Mouse (Mus musculus) forebrain, embryonic 15.5 days (tissue): ENCODE measurements at regions not wholly inside any gene's neighbourhood (a gene's known extent, or its start where the extent isn't known, plus 50 kb on each side); places are given as distances from the start of the nearest gene placed in this dataset.

Experiments used
- ATAC-seq: fragments of 200-750 bp; cut with Nextera tagmentation; replicated peaks from 2 replicates; pipeline ENCODE4 v1.8.0; 2017; ENCODE audit warnings: mild to moderate bottlenecking, moderate TSS enrichment, moderate library complexity
- H3K27ac ChIP-seq: fragments of 300-500 bp; sonication (generic); replicated peaks from 2 replicates; pipeline ENCODE4 v1.5.1; 2015; ENCODE audit warnings: mild to moderate bottlenecking, inconsistent platforms
- H3K27me3 ChIP-seq: fragments of 300-500 bp; sonication (generic); 2 replicates; pipeline ENCODE4 v1.6.1; 2015; ENCODE audit warnings: inconsistent platforms
- H3K36me3 ChIP-seq: fragments of 300-500 bp; sonication (generic); 2 replicates; pipeline ENCODE4 v1.6.1; 2015; ENCODE audit warnings: mild to moderate bottlenecking, inconsistent platforms
- H3K4me1 ChIP-seq: fragments of 300-500 bp; sonication (generic); 2 replicates; pipeline ENCODE4 v1.6.1; 2015; ENCODE audit warnings: inconsistent platforms
- H3K4me2 ChIP-seq: fragments of 300-500 bp; sonication (generic); replicated peaks from 2 replicates; pipeline ENCODE4 v1.6.1; 2015; ENCODE audit warnings: mild to moderate bottlenecking, inconsistent platforms
- H3K4me3 ChIP-seq: fragments of 300-500 bp; sonication (generic); 2 replicates; pipeline ENCODE4 v1.5.1; 2015; ENCODE audit warnings: mild to moderate bottlenecking, inconsistent platforms
- H3K9ac ChIP-seq: fragments of 300-500 bp; sonication (generic); replicated peaks from 2 replicates; pipeline ENCODE4 v1.6.1; 2015; ENCODE audit warnings: mild to moderate bottlenecking, inconsistent platforms
- H3K9me3 ChIP-seq: fragments of 300-500 bp; sonication (generic); 2 replicates; pipeline ENCODE4 v1.6.1; 2016; ENCODE audit warnings: inconsistent platforms
- WGBS: fragments of 180-500 bp; shearing (Covaris S2); methylation state at CpG from one replicate; pipeline ENCODE4 v1.1.7; 2015; ENCODE audit warnings: mixed read lengths; 5-methylcytosine and 5-hydroxymethylcytosine counted together

DNA sequence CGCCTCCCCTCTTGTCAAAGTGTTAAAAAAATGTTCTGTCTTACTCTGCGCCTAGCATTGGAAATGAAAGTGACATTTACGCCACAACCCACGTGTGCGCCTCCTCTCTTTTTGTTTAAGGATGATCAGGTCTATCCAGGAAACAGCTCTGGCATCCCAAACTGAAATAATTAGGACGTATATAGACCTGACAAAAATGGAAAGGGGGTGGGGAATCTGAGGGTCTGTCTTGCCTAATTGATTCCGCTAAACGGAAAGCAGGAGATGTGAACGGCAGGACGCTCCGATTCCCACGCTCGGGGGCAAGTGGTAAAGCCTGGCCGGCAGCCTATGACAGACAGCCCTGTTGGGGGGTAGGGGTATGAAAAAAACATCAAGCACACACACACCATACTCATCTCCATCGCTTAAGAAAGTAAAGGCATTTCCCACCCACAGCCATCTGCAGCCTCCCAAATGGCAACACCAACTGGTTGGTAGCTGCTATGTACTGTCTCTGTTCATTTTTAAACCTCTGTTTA lies 235.8 kb downstream of the Mef2c start:
- 1% methylated on average over 15 of the region's 15 CpGs for WGBS
- no peaks in the 10 kb centered on the region for H3K27me3 ChIP-seq
- peaks cover 10% of the 10 kb centered on the region; the same call in 1 of the 2 replicates for H3K36me3 ChIP-seq
- H3K9me3 ChIP-seq, result no peaks in the 10 kb centered on the region
- ATAC-seq, result peak; percentile 68
- peak overlapping the region; percentile 97 for H3K27ac ChIP-seq
- H3K4me2 ChIP-seq, result peak overlapping the region; percentile 70
- H3K4me3 ChIP-seq, result peak overlapping the region; percentile 61
- peaks cover 23% of the 10 kb centered on the region for H3K4me1 ChIP-seq
- peak overlapping the region; percentile 83 for H3K9ac ChIP-seq

DNA sequence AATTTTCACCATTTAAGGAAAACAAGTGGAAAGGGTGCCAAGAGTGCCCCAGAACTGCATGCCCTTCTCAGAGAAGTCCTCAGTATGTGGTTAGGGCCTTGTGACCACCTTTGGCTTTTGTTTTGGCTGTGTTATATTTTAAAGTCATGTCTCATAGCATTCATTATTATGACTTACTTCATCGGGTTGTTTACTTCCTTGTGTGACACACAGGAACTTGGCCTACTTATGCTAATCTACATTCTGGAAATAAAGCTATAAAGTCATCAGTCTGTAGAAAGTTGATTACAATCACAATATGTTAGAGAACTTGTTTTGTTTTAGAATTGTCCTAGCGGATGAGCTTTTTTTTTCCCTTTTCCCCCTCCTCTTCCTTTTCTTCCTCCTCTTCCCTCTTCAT lies 236.3 kb downstream of the Mef2c start:
- peak overlapping the region; percentile 97 for H3K27ac ChIP-seq
- H3K27me3 ChIP-seq, result no peaks in the 10 kb centered on the region
- no peaks in the 10 kb centered on the region for H3K9me3 ChIP-seq
- peak overlapping the region; percentile 61 for H3K4me3 ChIP-seq
- 1% methylated on average over 2 of the region's 2 CpGs for WGBS
- H3K36me3 ChIP-seq, result peaks cover 10% of the 10 kb centered on the region; the same call in 1 of the 2 replicates
- ATAC-seq, result 0 out of 2 replicates have a peak, but pooled peaks have one; percentile 1
- peak overlapping the region; percentile 83 for H3K9ac ChIP-seq
- H3K4me1 ChIP-seq, result peaks cover 27% of the 10 kb centered on the region
- H3K4me2 ChIP-seq, result peak overlapping the region; percentile 70

DNA sequence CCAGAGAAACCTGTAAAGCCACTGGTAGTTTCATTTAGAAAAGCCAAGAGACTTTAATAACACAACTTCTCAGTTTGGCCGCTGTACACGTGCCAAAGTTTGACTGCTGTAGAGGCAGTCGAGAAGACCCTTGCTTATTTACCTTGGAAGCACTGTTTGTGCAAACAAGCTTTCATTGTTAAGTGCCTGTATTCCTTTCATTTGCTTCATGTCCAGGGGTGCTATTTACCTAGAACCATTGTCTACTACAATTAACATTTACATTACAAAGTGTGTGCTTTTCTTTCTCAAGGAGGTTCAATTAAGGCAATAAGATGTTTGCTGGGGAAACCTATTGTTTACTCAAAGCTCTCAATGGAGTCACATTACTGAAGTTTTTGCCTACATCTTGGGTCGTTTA lies 236.9 kb downstream of the Mef2c start:
- Histone ChIP-seq H3K27ac (peak overlapping the region; percentile 97), H3K4me1 (peaks cover 33% of the 10 kb centered on the region), H3K27me3 (no peaks in the 10 kb centered on the region), H3K4me2 (peak overlapping the region; percentile 70), H3K9ac (peak overlapping the region; percentile 83), H3K36me3 (peaks cover 10% of the 10 kb centered on the region; the same call in 1 of the 2 replicates), H3K4me3 (peak overlapping the region; percentile 61), H3K9me3 (no peaks in the 10 kb centered on the region)
- under 1% methylated on average over 4 of the region's 4 CpGs for WGBS
- no peak for ATAC-seq

DNA sequence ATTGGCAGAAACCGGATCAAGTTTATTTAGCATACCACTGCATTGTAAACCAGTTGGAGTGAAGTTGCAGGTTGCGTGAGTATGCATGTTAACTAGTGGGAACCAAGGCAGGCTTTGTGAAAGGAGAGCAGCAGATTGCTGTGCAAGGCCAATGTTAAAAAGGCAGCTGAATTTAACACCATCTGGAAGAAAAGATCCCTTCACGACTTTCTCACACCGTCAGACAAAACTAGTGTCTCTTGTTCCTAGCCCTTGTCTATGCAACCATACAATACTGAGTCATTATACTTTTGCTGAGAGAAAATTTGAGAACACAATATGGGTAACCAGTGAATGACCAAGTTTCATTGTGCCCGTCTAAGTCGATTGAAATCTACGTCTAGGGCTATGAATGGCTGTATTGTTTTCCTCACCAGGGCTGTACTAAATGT lies 237.8 kb downstream of the Mef2c start:
- Histone ChIP-seq H3K9ac (peak overlapping the region; percentile 50), H3K4me2 (peak overlapping the region; percentile 70), H3K9me3 (no peaks in the 10 kb centered on the region), H3K4me1 (peaks cover 42% of the 10 kb centered on the region), H3K27ac (peak overlapping the region; percentile 97), H3K36me3 (peaks cover 10% of the 10 kb centered on the region; the same call in 1 of the 2 replicates), H3K27me3 (no peaks in the 10 kb centered on the region), H3K4me3 (peak overlapping the region; percentile 61)
- ATAC-seq, result peak; percentile 3
- WGBS, result 6% methylated on average over 7 of the region's 7 CpGs

DNA sequence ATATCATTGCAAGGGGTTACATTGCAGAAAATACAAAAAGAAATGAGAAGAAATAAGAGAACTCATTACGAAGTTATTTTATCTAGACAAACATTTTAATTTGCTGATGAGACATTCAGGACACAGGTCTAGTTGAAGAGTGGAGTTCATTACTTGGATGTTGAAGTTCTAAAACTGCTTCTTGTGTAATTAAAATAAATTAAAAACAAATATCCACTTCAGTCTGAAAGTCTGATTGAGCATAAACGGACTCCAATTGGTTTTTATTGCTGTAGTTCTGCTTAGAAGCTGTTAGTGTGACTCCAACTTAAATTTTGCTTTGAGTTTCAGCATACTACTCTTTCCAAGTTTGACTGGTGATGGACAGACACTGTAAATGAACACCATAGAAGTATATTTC lies 238.3 kb downstream of the Mef2c start:
- H3K9ac ChIP-seq, result peak overlapping the region; percentile 50
- no peak for ATAC-seq
- H3K36me3 ChIP-seq, result peaks cover 10% of the 10 kb centered on the region; the same call in 1 of the 2 replicates
- peaks cover 42% of the 10 kb centered on the region for H3K4me1 ChIP-seq
- WGBS, result 11% methylated on average over 2 of the region's 2 CpGs
- peak overlapping the region; percentile 97 for H3K27ac ChIP-seq
- no peaks in the 10 kb centered on the region for H3K27me3 ChIP-seq
- peak overlapping the region; percentile 61 for H3K4me3 ChIP-seq
- H3K4me2 ChIP-seq, result peak overlapping the region; percentile 70
- H3K9me3 ChIP-seq, result no peaks in the 10 kb centered on the region

DNA sequence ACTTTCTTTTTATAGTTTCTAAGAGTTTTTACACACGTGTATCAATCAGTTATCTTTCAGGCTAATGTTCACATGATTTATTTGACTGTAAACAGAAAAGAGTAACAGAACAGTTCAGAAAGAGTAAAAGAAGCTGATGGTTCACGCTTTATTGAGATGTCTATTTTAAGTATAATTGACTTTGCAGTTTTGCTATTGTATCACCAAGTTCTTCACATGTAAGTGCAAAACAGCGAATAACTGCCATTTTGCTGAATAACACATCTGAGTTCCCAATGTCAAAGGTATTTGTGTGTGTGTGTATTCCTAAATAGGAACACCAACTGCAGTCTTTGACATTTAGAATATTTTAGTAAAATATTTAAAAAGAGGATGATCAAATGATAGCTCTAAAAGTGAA lies 238.7 kb downstream of the Mef2c start:
- H3K9me3 ChIP-seq, result no peaks in the 10 kb centered on the region
- peaks cover 10% of the 10 kb centered on the region; the same call in 1 of the 2 replicates for H3K36me3 ChIP-seq
- H3K27me3 ChIP-seq, result no peaks in the 10 kb centered on the region
- WGBS, result 17% methylated on average over 3 of the region's 3 CpGs
- H3K27ac ChIP-seq, result peak overlapping the region; percentile 97
- no peak for ATAC-seq
- H3K4me2 ChIP-seq, result peak overlapping the region; percentile 70
- peak overlapping the region; percentile 61 for H3K4me3 ChIP-seq
- peak overlapping the region; percentile 50 for H3K9ac ChIP-seq
- H3K4me1 ChIP-seq, result peaks cover 45% of the 10 kb centered on the region

DNA sequence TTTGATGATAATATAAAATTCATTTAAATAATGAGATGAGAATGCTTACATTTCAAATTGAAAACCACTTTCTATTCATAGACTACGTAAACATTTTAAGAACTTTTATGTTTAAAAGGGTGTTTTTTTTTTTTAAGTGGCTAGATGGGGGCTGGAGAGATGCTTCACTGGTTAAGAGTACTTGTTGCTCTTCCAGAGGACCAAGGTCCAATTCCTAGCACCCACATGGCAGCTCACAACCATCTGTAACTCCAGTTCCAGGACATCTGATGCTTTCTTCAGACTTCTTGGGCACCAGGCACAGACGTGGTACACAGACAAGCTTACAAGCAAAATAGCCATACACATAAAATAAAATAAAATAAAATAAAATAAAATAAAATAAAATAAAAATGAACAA lies 239.5 kb downstream of the Mef2c start:
- Histone ChIP-seq H3K9ac (no peak overlapping the region), H3K9me3 (no peaks in the 10 kb centered on the region), H3K27me3 (no peaks in the 10 kb centered on the region), H3K4me2 (peak overlapping the region; percentile 31), H3K4me3 (no peak overlapping the region), H3K36me3 (peaks cover 10% of the 10 kb centered on the region; the same call in 1 of the 2 replicates), H3K4me1 (peaks cover 50% of the 10 kb centered on the region), H3K27ac (peak overlapping the region; percentile 99)
- WGBS, result 45% methylated on average over 2 of the region's 2 CpGs
- ATAC-seq, result no peak

DNA sequence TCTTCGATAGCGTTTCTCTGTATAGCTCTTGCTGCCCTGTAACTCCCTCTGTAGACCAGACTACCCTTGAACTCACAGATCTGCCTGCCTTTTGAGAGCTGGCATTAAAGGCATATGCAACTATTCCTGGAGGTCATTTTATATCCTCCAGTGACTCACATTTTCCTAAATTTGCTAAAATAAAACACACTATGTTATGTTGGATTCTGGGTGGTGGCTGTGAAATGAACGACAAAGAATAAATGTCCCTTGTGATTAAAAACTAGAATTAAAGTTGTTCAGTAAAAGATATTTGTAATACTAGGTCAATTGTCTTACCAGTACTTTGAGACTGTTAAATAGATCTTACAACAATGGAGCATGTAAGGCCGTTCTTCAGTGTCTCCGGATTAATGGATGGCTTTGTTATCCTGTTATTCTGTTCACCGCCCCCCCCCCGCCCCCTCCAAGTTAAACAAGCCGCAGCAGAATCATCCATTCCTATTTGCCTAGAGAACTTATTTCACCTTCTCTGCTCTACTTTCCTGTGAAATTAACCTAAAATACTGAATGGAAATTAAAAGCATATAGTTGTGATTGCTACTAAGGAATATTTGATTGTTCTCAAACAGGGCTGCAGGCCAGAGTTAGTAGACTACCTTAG lies 240.4 kb downstream of the Mef2c start:
- H3K4me2 ChIP-seq, result peak overlapping the region; percentile 82
- peak overlapping the region; percentile 99 for H3K27ac ChIP-seq
- H3K9me3 ChIP-seq, result no peaks in the 10 kb centered on the region
- peak overlapping the region; percentile 74 for H3K9ac ChIP-seq
- 10% methylated on average over 8 of the region's 8 CpGs for WGBS
- no peak for ATAC-seq
- H3K36me3 ChIP-seq, result peaks cover 7% of the 10 kb centered on the region; the same call in 1 of the 2 replicates
- H3K27me3 ChIP-seq, result no peaks in the 10 kb centered on the region
- peak overlapping the region; percentile 43 for H3K4me3 ChIP-seq
- peaks cover 57% of the 10 kb centered on the region for H3K4me1 ChIP-seq

DNA sequence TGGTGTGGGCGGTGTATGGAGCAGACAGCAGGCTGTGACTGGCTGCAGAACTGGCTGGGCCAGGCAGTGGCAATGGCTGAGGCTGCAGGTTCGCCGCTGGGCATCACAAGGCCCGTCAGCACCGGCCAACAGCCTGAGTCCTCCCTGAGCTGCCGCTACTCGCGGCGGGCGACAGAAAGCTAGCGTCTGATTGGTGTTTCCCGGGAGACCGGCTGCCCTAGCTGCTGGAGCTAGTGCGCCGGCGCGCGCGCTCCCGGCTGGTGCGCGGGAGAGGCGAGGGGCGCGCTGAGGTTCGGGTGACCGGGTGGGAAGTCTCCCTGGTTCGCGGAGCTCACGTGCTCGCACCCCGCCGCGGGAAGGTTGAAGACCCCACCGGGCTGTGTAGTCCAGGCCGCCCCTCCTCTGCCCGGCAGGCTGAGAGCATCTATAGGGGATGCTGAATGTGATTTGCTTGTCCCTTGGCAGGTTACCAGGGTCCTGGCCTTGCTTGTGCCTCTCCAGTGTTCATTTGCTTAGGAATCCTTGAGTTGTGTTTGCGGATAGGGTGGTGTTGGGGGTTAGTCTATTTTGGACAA lies 241.2 kb downstream of the Mef2c start:
- Histone ChIP-seq H3K27ac (peak overlapping the region; percentile 99), H3K9me3 (no peaks in the 10 kb centered on the region), H3K9ac (peak overlapping the region; percentile 74), H3K27me3 (no peaks in the 10 kb centered on the region), H3K4me2 (peak overlapping the region; percentile 82), H3K4me3 (peak overlapping the region; percentile 43), H3K4me1 (peaks cover 63% of the 10 kb centered on the region), H3K36me3 (peaks cover 3% of the 10 kb centered on the region; the same call in 1 of the 2 replicates)
- under 1% methylated on average over 38 of the region's 38 CpGs for WGBS
- peak; percentile 94 for ATAC-seq

DNA sequence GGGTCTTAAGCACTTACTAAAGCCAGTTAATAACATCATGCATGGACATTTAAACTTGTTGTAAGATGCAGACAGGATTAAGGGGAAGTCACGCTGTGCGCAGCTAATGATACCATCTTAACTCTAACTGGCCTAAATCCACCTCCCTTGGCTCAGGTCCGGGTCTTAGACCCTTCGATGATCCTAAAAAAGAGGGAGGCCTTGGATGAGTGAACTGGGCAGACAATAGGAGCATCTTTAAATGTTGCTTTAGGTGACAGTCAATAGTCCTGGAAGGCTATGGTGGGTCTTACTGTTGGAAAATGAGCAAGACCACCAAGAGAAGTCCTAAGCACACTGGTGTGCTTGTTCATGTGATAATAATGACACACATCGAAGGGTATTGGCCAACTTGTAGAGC lies 242.1 kb downstream of the Mef2c start:
- Histone ChIP-seq H3K4me3 (peak overlapping the region; percentile 43; the same call in 1 of the 2 replicates), H3K4me1 (peaks cover 63% of the 10 kb centered on the region), H3K9me3 (no peaks in the 10 kb centered on the region), H3K9ac (0 out of 2 replicates have a peak overlapping the region, but pooled peaks have one; percentile 74), H3K27me3 (no peaks in the 10 kb centered on the region), H3K4me2 (peak overlapping the region; percentile 82), H3K27ac (peak overlapping the region; percentile 99), H3K36me3 (peaks cover under 1% of the 10 kb centered on the region; the same call in 1 of the 2 replicates)
- whole genome bisulfite sequencing, result 34% methylated on average over 5 of the region's 5 CpGs
- no peak for ATAC-seq

DNA sequence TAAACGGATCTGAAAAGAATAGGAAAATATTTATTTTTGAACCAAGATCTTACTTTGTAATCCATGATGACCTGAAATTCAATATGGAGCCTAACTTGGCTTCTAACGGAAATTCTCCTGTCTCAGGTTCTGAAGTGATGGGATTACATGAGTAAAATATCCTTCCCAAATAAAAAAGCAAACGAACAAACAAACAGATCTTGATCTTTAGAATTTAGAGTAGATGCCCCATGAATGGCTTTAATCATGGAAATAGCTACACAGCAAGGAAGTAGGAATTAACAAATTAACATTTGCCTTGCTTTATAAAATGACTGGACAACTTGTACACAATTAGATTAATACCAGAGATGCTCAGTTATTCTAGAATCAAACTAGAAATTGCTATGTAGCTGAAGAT lies 243.8 kb downstream of the Mef2c start:
- Histone ChIP-seq H3K9ac (no peak overlapping the region), H3K27ac (peak overlapping the region; percentile 84)
- WGBS, result 58% methylated on average over 3 of the region's 3 CpGs

More for the DNA sequence above, 243.8 kb downstream of the Mef2c start:
- Histone ChIP-seq H3K27me3 (no peaks in the 10 kb centered on the region), H3K4me3 (no peak overlapping the region), H3K9me3 (no peaks in the 10 kb centered on the region), H3K4me2 (no peak overlapping the region), H3K36me3 (no peaks in the 10 kb centered on the region), H3K4me1 (peaks cover 51% of the 10 kb centered on the region)
- ATAC-seq, result no peak
